Mouse (Mus musculus): ENCODE data around the gene Hpn.

Hpn gene

DNA sequence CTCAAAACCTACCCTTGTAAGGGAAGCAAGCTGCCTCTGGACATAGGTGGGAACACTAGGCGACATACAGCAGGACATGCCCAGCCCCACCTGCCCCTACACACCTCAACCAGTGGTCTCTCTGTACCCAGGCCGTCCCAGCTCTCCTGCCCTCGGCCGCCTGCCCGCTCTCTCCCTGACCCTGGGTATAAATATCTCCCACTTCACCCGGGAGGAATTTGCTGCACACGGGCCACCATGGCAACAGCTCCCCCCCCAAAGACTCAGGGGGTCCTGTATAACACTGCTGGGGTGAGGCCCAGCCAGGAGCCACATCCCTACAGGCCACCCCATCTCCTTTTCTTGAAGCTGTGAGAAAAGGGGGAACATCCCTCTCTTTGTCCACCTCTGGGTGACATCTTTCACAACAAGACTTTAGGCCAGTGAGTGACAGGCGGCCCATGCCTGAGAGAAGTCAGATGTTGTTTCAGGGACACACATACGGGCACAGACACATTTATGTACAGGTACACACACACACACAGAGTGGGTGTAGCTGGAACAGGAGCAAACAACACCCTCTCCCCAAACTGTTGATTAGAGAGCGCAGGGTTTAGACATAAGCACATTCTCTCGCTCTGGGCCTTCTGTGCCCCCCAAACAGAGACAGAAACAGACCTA is 60.3 kb downstream of the Hpn start:
- no peak for DNase-seq (ENCODE audit: low spot score in 2 of 2)

DNA sequence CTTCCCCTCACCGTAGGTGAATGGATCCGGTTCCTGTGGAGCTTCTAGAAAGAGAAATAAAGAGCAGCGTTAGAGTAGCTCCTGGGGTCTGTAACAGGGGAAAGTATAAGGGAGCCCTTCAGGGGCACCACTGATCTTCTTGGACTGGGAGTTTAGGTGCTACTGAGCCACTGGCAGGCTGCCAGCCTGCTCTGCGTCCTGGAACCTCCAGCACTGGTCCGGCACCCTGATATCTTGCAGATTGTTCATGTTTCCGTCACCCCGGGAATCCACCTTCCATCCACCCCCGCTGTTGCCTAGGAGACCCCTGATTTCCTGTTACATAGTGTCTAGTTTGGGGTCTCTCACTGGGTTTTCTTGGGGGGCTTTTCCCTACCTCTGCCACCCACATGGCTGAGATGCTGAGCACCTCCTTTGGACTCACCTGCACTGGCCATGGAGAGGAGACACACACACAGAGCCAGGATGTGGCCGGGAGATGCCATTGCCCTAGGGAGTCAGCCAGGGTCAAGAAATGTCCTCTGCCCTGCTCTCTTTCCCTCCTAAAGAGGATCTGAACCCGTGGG is 61.1 kb downstream of the Hpn start:
- DNase-seq (ENCODE audit: low spot score in 2 of 2): no peak

DNA sequence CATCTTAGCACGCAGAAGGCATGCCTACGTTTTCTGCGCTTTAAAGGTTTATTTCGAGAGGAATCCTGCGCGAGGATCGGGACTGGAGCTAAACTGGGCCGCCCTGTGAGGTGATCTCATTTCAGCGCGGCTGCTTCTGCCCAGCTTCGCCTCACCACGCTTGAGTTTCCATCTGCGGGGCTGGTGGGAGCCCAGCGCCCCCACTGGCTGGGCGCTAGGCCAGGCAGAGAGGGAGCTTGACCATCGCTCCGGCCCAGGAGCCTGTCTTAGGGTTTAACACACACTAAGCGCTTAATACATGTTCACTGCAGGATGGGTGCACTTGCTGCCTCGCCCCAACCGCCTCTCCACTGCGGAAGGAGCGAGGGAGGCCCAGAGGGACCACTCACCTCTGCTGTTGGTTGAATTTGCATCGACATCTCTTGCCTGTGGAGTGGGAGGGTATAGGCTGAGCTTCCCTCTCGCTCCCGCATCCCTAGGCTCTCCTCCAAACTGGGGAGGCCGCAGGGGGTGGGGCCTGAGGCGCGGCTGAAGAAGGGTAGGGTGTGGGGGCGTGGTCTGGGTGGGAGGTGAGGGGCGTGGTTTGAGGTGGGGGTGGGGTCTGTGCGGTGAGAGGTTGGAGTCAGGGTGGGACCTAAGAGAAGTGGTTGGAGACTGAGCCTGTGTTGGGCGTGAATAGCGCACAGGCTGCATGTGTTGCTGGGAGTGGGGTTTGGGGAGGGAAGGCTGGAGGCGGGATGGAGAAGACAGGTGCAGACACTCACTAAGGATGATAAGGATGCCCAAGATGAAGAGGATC is 62.3 kb downstream of the Hpn start:
- DNase-seq (ENCODE audit: low spot score in 2 of 2): peak; percentile 47 to 54

DNA sequence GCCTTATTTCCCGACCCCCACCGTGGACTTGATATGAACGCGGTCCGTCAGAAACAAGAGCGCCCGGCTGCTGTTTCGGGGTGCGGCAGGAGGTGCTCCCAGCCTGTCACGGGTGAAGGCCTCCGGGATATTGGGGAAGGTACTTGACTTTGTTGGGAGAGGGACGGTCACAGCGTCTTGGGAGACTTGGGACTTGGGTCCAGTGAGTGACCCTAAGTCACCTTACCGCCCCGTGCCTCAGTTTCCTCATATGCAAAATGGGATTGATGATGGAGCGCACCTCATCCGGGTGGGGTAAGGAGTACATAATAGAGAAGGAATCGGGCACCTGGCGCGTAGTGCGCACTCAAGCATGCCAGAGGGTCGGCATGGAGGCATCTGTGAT is 62.8 kb downstream of the Hpn start:
- no peak for DNase-seq (ENCODE audit: low spot score in 2 of 2)

DNA sequence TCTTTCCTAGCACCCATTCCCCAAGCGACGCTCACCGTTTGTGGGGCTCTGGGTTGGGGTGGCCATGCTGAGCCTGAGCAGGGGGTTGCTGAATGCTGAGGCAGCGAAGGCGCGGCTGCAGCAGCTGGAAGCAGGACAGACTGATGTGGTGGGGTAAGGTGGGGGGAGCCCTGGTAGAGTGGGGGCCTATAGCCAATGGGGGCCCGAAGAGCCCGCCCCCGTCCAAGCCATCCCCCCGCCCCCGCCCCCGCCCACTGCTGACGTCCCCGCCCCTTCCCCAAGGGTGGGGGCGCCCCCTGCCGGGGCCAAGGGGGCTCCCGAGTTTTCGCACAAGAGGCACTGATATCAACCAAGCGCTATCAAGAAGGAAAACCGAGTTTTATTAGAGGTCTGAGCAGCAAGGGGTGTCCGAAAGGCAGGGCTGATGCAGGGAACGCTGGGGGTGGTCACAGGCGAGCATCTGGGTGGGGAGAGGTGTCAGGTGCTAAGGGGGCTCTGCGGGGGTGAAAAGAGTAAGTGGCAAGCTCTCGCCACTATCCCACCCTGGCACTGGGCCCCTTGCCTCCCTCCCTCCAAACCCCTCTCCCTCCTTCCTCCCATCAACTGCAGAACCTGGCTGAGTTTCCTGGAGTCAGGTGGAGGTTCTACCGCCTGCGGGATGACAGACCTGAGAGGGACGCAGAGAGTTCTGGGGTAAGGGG is 63.6 kb downstream of the Hpn start, which contains the start of gene Fxyd7:
Fxyd7 (minus strand) TSS at position 147 of the 701 bp plus-strand sequence.
- DNase-seq (ENCODE audit: low spot score in 2 of 2): no peak

DNA sequence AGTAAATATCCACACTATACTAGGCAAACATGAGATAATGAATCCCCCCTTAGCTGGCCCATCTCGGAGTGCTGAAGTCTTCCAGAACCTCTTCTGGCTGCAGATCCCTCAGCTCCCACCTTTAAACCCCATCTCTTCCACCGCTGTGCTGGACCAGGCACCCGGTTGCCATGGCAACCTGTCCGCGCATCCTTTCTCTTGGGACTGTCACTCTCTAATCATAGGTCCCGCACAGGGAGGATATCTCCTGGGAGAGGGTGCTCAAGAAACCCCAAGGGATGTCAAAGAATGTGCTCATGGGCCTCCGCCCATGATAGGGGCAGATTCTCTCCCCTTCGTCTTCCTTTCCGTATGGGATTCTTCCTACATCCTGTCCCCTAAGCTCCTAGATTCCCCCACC is 64.2 kb downstream of the Hpn start:
- peak in 1 of 2 experiments; percentile 33 for DNase-seq (ENCODE audit: low spot score in 2 of 2)

DNA sequence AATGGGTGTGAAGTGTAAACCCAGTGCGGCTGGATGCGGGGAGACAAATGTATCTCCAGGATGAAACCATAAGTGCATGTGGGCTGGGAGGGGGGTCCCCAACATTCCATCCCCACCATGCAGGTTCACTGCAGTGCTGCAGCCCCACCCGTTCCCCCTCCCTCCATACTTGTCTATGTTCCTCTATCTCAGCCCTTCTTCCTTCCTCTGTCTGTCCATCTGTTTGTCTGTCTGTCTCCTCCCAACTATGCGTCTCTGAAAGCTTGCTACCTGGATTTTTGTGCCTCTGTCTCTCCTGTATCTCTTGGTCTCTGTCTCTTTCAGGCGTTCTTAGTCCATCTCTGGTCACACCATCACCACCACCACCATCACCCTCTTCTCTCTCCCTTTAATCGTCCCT is 64.6 kb downstream of the Hpn start:
- DNase-seq (ENCODE audit: low spot score in 2 of 2): no peak

DNA sequence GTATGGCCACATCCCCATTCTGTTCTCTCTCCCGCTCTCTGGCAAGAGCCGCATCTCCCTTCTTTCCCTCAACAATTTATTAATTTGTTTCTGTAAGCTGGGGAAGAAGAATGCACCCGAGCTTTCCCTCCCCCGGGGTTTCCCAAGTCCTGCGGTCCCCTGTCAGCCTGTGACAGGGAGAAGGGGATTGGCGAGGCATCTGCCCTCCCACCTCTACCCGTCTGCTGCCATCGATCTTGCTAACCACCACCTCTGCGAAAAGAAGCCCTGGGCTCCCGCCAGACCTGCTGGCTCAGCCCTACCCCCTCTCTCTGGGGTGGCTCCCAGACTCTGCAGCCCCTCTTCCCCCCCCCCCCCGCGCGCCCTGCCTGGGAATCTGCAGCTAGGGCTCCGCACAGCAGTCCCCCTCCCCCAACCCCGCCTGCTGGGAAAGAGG is 65.2 kb downstream of the Hpn start:
- DNase-seq (ENCODE audit: low spot score in 2 of 2): peak in 1 of 2 experiments; percentile 37

DNA sequence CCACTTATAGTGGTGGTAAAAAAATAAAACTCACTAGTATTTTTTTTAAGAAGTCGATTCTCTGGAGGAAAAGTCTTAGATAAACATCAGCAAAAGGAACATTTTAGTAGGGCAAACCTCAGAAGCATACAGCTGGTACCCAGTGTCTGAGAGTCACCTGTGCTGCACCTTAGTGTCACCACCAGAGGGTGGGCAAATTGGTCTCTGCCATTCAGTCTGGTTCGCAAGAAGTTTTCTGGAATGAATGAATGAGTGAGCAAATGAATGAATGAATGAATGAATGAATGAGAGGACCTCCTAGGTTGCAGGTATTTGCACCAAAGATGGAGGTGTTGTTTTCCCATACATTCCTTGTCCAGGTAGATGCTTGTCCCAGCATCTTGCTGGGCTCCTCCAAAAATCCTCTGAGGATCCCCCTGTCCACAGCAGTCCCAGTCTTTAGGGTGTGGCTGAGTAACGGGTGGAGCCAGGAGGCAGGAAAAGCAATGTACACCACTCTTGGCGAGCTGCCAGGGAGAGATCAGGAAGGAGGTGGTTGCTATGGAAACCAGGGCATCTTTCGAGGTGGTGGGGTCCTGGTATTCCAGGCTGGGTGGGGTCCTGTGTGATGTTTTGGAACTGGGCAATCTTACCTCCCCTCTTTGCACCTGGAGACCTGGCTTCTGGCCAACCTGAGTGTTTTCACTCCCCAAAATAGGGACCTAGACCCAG is 65.8 kb downstream of the Hpn start:
- peak; percentile 42 to 58 for DNase-seq (ENCODE audit: low spot score in 2 of 2)
